Mouse (Mus musculus) C3H10T1/2 (cell line): ENCODE data around the gene Rpgrip1. TPM values are rescaled to one million over a fixed set of nuclear protein-coding genes. Genes with fewer than 3 reads are reported as not detected.

Experiments
- polyA plus RNA-seq, 2 experiments: library from polyadenylated mRNA; unstranded; fragments of >200 nt; fragmentation: generic; extraction: Trizol; gene quantifications; one replicate each; pipeline ENCODE4 v1.2.1; 2012; ENCODE audit warnings: missing spikeins in 2 of 2

Gene Rpgrip1
- 1 to 10 TPM; 1.5 to 2.2 TPM for polyA plus RNA-seq

DNA sequence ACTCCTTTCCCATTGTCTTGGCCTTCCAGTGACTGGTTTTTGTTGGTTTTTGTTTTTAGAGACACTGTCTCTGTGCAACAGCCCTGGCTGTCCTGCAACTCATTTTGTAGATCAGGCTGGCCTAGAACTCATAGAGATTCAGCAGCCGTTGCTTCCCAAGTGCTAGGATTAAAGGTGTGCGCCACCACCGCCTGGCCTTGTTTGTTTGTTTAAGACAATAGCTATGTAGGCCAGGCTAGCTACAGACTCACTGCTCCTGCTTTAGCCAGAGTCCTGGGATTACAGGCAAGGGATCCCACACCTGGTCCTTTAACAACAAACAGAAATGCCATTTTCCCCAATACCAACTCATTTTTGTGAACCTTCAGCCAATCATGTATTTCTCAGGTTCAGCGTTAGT lies at the start of gene Rpgrip1:
Rpgrip1 (plus strand) TSS at position 359 of the 400 bp plus-strand sequence.

DNA sequence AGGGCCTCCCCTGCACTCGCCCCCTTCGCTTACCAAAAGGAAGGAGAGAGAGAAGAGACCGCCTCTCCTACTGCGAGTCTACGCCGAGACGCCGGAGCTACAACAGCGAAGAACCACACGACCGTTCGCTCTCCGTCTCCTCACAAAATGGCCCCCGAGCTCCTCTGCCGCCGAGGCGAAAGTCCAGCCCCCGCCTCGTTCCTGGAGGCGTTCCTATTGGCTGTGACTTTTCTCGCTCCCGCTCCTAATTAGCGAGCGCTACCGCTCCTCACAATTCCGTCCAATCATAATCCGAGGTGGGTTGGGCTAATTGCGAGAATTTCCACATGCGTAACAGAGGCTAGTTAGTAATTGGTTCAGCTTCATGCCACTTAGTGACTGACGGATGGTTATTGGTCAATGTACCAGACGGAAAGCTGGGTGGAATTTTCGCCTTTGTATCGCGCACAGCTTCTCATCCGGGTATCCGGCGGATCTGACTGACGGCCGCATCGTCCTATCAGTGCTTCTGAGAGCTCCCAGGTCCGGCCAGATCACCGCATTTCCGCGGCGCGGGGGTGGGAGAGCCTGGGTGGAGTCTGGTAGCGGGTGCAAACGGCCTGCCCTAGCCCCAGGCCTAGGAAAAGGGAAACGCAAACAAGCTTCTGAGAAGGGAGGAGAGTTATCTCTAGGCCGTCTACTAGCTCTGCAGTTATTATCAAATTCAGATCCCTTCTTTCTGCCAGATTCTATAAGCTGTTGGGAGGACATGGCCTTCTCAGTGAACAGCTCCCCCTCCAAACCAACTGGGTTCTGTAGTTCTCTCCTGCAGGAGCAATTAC lies 6.4 kb upstream of the Rpgrip1 start, which contains the start of gene Hnrnpc:
Hnrnpc (minus strand) TSS at position 173 of the 821 bp plus-strand sequence.

DNA sequence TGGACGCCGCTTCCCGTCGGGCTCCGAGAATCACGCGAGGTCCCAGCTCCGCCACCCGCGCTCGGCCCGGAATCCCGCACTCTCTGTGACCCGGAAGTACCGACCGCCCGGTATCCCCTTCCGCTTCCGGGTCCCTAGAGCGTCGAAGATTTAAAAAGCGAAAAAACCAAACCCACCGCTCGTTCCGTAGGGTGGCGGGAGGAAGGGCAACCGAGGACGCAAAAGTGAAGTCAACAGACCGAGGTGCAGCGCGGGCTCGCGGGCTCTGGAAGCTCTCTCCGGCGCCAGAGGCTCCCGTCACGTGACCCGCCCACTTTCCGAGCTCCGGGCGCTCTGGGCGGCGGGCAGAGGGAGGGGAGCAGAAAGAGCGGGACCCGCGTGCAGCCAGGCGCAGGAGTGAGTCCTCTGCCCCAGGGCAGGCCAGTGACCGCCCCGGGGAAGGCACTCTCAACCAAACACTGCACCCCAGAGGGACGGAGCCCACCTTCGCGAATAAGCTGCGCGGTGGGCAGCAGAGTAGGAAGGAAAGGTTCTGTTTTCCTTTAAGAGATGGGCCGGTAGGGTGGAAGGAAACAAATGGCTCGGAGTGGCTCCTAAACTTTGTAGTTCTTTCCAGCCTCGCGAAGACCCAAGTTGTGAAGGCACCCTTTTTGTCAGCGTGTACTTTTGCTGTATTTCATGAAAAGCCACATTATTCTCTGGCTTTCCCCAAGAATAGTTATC lies 86.8 kb downstream of the Rpgrip1 start, which contains the start of gene Supt16:
Supt16 (minus strand) TSS at position 261 of the 723 bp plus-strand sequence.

Other genes starting within 250 kb of the Rpgrip1 start
- 10 to 100 TPM in 1 of 2 experiments, 1 to 10 TPM in 1; 8.6 to 20.3 TPM for gene Mettl17, start 225.9 kb upstream of the Rpgrip1 start, polyA plus RNA-seq
- under 1 TPM; 0.01 to 0.24 TPM for gene Slc39a2, start 217.8 kb upstream of the Rpgrip1 start, polyA plus RNA-seq
- gene Ndrg2, start 196.5 kb upstream of the Rpgrip1 start, polyA plus RNA-seq = under 1 TPM; 0.02 to 0.06 TPM
- not detected for gene Tppp2, start 192.3 kb upstream of the Rpgrip1 start, polyA plus RNA-seq
- gene Rnase13, start 187.9 kb upstream of the Rpgrip1 start, polyA plus RNA-seq = under 1 TPM in 1 of 2 experiments, not detected in 1; 0.04 TPM
- gene Arhgef40, start 126.0 kb upstream of the Rpgrip1 start, polyA plus RNA-seq = 10 to 100 TPM; 42.3 to 91.9 TPM
- under 1 TPM; 0.16 to 0.35 TPM for gene Tmem253, start 95.0 kb upstream of the Rpgrip1 start, polyA plus RNA-seq
- 10 to 100 TPM; 13.0 to 22.2 TPM for gene Zfp219, start 90.0 kb upstream of the Rpgrip1 start, polyA plus RNA-seq
- not detected for gene Olfr221, start 68.2 kb upstream of the Rpgrip1 start, polyA plus RNA-seq
- 100 to 1,000 TPM in 1 of 2 experiments, 10 to 100 TPM in 1; 89.0 to 129 TPM for gene Hnrnpc, start 6.7 kb upstream of the Rpgrip1 start, polyA plus RNA-seq
- gene Supt16, start 86.7 kb downstream of the Rpgrip1 start, polyA plus RNA-seq = 10 to 100 TPM in 1 of 2 experiments, 1 to 10 TPM in 1; 1.1 to 10.2 TPM
- gene Chd8, start 147.1 kb downstream of the Rpgrip1 start, polyA plus RNA-seq = 10 to 100 TPM in 1 of 2 experiments, 1 to 10 TPM in 1; 6.0 to 32.5 TPM
- 10 to 100 TPM in 1 of 2 experiments, 1 to 10 TPM in 1; 5.0 to 17.1 TPM for gene Tox4, start 168.4 kb downstream of the Rpgrip1 start, polyA plus RNA-seq
- gene Rab2b, start 168.8 kb downstream of the Rpgrip1 start, polyA plus RNA-seq = 10 to 100 TPM in 1 of 2 experiments, under 1 TPM in 1; 0.42 to 11.7 TPM
- 10 to 100 TPM; 14.4 to 24.7 TPM for gene Mettl3, start 194.4 kb downstream of the Rpgrip1 start, polyA plus RNA-seq
- 1 to 10 TPM; 1.4 to 6.9 TPM for gene Sall2, start 218.1 kb downstream of the Rpgrip1 start, polyA plus RNA-seq
- gene Olfr1513, start 245.7 kb downstream of the Rpgrip1 start, polyA plus RNA-seq = not detected